Mouse (Mus musculus) adrenal gland, adult (tissue): ENCODE results near the gene Faxc.

ENCODE experiments used
- DNase-seq, 2 experiments: peaks; one replicate each; pipeline ENCODE4 v3.0.0; 2022 to 2023; ENCODE audit warnings: low spot score in 1 of 2; ENCODE audit not compliant: inconsistent age in 2 of 2

Faxc gene

DNA sequence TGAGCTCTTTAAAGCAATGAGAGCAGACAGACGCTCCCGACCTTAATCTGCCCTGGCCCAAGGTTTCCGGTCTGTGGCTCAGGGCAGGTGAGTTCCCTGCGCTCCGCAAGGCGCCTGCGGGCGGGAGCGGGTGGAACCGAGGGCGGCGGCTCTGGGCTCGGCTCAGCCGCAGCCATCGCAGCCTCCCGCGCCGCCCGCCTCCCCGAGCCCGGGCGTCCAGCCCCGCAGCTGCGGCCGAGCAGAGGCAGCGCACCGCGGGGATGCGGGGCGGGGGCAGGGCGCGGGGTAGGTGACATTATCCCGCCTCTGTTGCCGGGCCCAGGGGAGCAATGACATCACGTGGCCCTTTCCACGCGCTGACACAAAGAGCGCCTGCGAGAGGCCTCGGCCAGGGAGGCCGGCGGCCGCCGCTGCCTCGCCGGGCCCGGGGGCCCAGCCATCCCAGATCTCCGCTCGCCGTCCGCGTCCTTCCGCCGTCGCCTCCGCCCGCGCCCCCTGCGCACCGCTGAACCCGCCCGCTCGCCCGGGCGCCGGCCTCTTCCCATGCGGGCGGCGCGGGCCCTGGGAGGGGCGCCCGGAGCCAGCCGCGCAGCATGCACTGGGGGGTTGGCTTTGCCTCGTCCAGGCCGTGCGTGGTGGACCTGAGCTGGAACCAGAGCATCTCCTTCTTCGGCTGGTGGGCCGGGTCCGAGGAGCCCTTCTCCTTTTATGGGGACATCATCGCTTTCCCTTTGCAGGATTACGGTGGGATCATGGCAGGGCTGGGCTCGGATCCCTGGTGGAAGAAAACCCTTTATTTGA is at the start of gene Faxc:
Gene Faxc, plus strand, starts transcription at position 359 of the 801 bp plus-strand sequence.
- DNase-seq: peak; percentile 66 to 87

DNA sequence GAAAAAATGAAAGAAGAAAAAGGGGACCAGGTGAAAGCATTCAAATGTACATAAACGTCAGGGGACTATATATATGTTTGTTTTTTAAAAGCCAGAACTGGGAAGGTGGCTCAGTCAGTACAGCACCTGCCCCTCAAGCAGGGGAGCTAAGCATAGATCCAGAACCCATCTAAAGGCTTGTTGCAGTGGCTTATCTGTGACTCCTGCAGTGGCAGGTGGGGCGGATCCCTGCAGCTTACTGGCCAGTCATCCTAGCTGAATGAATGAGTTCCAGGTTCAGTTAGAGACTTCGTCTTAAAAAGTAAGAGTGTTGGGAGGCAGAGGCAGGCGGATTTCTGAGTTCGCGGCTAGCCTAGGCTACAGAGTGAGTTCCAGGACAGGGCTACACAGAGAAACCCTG is 48.3 kb upstream of the Faxc start:
- DNase-seq: no peak

DNA sequence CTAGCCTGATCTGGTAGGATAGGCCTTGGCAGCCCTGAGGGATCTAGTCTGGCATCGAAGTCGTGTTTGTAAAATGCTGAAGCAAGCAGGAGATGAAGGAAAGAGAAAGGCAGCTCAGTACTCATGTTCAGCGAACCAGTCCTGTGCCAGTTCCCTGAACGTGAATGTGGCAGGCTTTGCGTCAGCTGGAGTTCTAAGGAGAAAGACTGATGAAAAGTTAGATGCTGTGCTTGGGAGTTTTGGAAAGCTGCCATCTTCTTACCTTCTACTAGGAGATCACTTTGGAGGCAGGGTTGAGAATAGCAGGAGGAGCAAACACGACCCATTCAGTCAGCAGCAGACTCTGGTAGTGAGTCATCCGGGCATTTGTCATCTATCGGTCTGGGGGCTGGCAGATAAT is 45.3 kb upstream of the Faxc start:
- DNase-seq: no peak

DNA sequence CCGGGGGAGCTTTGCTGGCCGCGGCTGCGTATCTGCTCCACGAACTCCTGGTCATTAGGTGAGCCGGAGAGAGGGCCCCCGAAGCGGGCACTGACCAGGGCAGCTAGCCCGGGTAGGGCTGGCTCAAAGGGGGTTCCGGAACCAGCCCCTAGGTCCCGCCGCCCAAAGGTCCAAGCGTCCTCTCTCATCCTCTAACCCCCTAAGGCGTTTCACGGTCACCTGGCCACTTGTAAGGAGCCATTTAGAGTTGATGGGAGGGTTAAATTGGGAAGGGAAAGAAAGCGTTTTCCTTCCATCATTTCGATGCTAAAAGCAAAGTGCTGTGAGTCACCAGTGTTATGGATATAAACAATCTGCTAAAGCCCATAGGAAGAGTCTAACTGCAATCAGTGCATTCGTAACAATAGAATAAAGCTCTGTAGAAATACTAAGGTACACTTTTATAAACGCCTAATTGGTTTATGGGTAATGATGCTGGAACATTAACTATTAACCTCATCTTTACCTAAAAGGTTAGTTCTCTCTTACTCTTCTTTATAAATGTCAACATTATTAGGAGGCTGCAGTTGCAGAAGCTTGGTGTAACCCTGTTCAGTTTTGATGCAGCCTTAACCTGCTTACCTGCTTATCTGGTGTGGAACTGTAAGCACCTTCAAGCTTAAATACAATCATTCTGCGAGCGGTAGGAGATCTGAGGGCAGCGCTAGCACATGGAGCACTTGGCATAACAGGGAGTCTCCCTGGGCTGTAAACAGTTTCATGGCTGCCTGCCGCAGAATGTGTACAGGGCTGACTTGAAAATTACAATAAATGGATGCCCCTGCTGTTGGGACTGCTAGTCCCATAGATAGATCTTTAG is 872 bp downstream of the Faxc start:
- DNase-seq: no peak

DNA sequence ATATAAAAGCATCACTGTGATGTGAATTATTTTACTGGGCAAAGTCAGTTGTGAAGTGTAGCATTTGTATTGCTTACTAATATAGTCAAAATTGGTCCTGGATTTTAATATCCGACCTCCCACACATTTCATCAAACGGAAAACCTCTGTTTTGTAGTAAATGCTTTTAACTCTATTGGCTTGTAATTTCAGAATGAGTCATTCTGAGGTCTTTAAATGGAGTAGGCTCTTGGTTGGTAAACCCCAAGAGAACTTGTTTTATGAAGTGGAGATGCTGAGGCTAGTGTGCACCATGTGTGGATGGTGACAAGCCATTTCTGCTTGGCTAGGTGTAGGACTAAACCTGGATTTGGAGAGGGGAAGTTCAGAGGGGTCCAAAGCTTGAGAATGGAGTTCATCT is 4.2 kb downstream of the Faxc start:
- no peak for DNase-seq

DNA sequence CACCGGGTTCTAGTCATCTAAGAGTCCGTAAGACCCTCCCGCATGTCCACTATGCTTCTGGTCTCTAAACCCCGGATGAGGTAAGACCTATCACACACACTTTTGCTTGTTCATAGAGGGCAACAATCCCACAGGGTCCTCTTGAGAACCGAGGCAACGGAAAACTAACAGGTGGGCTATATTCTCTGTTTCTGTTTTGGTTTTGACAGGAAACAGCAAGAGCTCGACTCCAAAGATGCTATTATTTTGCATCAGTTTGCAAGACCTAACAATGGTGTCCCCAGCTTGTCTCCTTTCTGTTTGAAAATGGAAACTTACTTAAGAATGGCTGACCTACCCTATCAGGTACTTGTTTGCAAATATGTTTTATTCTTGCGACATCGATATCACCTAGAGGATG is 5.3 kb downstream of the Faxc start:
- no peak for DNase-seq

DNA sequence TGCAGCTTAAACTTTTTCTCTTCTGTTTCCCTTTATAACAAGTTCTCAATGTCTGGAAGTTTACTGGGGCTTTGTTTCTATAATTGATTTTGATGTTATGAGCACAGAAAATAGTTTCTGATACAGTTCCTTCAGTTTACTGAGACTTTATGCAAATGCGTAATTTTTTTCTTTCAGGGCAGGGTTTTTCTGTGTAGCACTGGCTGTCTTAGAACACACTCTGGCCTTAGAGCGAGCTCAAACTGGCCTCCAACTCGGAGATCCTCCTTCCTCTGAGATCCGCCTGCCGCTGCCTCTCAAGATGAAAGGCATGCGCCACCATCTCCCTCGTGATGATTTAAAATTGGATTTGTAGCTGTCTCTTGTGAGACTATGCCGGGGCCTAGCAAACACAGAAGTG is 6.8 kb downstream of the Faxc start:
- DNase-seq: no peak

DNA sequence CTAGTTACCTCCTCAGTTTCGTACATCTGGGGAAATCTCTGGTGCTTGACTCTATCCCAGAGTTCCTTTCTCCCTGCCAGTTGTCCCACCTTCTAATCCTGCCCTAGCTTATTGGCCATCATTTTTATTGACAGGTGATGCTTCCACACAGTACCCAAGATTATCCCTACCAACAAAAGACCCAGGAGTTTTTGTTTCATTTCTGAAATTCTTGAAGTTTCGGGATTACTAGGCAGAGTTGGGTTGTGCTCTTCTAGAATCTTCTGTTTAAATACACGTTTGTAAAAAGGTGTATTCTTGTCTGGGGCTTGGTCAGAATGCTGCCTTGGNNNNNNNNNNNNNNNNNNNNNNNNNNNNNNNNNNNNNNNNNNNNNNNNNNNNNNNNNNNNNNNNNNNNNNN is 13.5 kb downstream of the Faxc start:
- no peak for DNase-seq

DNA sequence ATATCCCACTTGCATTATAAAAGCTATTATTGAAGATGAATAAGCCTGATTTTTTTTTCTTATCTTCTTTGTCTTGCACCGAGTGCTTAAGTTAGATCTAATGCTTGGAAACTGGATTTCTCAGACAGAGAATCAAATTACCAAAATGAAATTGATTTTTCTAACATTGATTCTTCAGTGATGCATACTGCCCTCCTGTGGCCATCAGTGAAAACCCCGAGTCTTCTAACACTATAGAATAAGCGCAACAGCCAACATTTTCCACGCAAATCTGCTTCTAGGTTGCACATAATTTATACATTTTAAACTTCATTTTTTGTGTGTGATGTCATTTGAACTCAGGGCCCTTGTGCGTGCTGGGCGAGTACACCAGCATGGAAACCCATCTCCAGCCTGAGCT is 20.3 kb downstream of the Faxc start:
- peak; percentile 14 to 68 for DNase-seq

DNA sequence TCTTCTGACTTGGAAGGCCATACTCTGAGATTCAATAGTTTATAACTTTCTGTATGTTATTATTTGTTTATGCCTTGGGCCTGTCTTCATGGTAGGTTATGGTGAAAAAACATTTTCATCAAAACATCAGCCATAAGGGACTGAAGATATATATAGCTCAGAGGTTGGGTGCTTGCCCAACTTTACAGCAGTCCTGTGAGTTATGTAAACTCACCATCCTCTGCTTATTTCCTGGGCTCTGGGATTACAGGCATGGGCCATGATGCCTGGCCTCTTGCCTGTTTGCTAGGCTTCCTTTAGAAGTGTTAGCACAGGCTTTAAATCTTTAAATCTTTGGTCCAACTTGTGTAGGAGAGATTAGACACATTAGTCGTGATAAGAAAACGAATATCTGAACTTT is 21.1 kb downstream of the Faxc start:
- DNase-seq: no peak

DNA sequence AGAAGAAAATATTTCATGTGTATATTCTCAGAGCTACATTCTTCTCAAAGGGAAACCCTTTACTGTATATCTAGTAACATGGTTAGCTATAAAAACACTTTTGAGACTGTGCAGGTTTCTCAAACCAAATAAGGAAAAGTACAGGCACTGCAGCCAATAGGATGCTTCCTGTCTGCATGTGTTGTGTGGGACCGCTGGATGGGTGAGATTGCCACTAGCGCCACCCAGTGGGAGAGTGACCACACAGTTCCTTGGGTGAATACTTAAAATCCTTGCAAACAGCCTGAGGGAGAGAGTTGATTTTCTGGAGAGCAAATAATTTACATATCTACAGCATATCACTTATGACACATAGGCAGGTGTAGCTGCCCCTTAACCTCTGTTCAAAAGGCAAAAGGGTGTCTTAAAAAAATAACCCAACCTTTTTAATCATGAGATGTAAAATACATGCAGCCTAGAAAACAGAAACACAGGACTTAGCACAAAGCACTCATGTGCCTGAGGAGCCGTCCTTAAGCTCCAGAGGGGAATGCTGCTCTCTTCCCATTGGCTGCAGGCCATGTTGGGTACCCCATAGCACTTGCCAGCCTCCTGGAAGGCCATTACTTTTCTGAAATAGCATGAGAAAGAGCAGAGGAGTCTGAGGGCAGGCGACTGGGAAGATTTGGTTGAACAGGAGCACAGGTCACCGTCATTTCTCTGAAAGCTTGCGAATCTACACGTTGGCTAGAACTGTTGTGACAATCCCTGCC is 26.6 kb downstream of the Faxc start:
- peak; percentile 48 to 74 for DNase-seq

DNA sequence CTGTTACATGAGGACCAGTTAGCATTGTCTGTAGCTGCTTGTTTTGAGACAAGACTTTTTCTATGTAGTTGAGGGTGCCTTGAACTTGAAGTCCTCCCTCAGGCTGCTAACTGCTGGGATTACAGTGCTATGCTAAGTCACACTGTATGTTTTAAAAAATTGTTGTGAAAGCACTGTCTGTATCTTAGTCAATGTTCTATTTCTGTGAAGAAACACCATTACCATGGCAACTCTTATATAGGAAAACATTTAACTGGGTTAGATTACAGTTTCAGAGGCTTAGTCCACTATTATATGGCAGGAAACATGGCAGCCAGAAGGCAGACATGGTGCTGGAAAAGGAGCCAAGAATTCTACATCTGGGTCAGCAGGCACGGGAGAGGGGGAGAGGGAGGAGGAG is 40.8 kb downstream of the Faxc start:
- DNase-seq: no peak

DNA sequence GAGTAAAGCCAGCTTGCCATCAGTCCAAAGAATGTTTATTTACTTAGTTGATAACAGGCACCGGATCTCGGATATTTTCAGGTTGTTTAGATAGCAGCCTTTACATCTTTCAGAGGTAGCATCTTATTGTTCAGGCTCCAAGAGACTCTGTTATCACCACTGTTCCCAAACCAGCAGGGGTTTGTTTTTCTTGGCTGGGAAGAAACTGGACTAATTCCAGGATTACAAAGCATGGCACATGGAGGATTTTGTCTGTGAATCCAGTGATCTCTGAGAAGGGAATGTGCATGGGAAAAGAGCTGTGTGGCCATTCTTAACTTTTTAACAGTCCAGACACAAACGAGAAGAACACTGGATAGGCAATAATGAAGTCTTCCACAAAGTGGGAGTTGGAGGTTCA is 43.0 kb downstream of the Faxc start:
- DNase-seq: no peak

DNA sequence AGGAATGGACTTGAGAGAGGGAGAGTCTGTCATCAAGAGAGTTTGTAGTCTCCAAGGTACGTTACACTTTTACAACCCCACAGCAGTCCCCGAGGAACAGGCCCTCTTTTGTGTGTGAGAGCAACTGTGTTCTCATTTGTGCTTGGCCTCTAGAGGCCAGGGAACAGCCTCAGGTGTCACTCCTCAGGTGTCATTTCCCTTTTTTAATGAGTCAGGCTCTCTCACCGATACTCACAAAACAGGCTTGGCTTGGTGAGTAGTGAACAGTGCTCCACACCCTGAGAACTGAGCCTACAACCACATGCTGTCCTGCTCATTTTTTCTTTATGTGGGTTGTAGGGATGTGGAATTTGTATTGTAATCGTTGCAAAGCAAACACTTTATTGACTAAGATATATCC is 49.3 kb downstream of the Faxc start:
- no peak for DNase-seq

DNA sequence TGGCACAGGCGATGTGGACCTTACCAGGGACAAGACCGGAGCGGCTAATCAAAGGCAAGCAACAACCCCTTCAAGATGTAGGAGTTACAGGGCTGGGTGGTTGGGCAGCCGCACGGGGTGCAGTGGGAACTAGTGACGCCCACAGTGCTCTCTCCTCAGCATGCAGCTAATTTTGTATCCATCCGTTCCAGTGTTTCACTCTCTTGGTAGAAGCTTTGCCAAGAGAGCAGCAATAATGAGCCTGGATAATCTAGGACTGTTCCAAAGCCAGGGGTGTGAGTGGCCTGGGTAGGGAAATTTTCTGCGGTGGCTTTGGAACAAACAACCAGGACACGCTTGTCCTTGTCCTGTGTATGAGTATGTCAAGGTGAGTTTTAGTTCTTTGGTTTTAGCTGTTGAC is 51.3 kb downstream of the Faxc start:
- no peak for DNase-seq

DNA sequence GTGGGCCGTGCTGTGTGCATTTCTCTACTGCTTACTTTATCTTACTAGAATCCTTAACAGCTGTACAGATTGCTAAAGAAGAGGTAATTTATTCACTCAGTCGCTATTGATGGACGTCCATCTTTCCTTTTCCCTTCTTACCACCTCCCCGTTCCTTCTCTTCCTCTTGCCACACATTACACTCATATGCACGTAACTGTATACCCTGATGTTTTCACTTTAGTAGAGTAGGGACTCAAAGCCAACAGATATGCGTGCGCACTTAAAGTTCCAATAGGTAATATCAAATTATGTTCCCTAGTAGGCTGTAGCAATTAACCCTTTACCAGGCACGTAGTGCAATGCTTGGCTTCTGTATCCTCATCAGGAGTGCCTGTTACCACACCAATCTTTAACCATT is 55.7 kb downstream of the Faxc start:
- no peak for DNase-seq

DNA sequence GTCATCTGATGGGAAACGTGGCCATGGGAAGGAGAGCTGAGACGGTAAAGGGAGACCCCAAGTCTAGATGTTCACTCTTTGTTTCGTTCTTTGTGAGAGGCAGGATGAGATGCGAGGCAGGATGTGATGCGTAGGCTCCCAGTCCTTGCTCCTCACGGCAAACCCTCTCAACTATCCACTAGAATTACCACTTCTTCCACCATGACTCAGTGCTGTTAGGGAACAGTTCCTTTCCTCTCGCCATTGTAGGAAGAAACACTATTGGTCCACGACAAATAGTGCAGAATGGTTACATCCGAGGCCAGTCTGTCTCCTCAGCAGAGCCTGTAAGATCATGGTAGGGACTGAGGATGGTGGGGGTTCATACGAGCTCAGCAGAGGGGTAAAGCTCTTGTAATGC is 56.3 kb downstream of the Faxc start:
- no peak for DNase-seq

DNA sequence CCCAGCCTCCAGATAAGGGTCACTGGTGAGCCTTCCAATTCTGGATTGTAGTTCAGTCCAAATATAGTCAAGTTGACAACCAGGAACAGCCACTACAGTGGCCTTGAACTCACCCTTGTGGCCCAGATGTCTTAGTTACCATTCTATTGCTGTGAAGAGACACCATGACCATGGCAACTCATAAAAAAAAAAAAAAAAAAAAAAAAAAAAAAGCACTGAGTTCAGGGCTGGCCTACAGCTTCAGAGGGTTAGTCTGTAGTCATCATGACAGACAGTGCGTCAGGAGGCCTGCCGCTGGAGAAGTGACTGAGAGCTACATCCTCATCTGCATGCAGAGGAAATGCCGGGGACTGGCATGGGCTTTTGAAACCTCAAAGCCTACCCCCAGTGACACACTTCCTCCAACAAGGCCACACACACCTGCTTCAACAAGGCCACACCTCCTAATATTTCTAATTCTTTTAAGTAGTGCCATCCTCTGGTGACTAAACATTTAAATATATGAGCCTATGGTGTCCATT is 58.5 kb downstream of the Faxc start:
- no peak for DNase-seq

DNA sequence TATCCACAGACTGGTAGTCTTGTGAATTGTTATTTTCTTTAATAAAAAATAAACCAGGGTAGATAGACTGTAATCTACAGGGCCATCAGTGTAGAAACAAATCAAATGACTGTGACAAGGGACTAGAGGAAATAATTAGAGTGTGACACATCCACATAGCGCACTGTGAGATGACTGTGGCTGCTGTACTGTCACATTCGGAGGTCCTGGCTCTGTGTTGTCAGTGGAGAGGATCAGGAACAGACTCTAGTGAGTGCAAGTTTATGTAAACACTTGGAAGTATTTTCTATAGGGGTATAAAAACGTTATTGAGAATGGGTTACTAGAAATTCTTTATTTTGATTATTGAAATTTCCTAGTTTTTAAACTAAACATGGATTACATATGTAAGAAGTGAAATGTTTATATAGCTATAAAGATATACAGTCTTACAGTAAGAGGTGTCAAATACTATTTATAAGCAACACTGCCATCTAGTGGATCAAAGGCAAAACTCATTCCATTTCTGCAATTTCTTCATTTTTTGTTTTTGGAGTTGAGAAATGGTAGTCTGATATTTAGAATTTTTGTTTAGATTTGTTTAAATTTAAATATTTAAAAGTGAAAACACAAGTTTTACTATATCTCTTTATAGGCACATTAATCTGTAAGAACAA is 59.6 kb downstream of the Faxc start:
- DNase-seq: peak in 1 of 2 experiments; percentile 25

DNA sequence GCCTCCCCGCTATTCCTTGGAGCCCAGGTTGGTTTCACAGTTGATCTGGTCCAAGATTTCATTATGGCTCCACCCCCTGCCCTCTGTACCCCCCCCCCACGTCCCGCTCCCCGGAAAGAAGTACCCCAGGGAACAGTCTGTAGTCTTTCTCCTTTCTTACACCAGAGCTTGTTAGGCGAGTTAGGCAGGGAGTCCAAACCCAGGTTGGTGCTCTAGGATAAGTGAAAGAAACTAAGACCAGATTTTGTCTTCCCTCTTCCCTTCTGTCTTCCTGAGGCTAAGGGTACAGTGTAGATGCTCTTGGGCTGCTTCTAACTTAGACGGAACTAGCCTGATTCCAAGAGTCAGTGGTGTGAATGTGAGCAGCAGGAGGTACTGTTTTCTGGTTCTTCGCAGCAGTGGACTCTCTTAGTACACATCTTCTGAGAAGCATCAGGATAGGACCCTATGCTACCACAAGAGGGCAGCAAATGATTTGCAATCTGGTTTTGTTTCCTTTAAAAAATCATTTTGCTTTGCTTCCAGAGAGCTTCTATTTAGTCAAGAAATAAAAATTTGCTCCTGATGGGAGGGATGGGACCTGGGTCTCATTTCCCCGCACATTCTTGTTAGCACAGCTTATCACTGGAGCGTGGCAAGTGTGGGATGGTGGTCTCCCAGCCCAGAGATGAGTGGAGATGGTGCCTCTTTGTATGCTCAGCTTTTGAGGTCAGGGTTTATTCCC is 86.7 kb downstream of the Faxc start:
- peak; percentile 11 to 76 for DNase-seq
